Mouse (Mus musculus): Measurements from ENCODE around the gene Alpl. TPM values are rescaled to one million over a fixed set of nuclear protein-coding genes. Genes with fewer than 3 reads are reported as not detected.

The Alpl gene
- polyA plus RNA-seq, 1 experiment from 2014 or later = 4.5 TPM

GRCm38 (mm10) chr4:137722230-137722629 is 74.0 kb downstream of the Alpl start:
- peaks cover 19% of the 10 kb centered on the region for H3K27me3 ChIP-seq (replicated peaks)

GRCm38 (mm10) chr4:137721563-137721962 is 74.6 kb downstream of the Alpl start:
- 90% methylated on average over 15 of the region's 15 CpGs for WGBS
- Histone ChIP-seq H3K9ac (no peak overlapping the region), H3K4me2 (replicated peaks) (no peak overlapping the region), H3K27me3 (replicated peaks) (peaks cover 25% of the 10 kb centered on the region), H3K4me3 (no peak overlapping the region), H3K27ac (no peak overlapping the region), H3K36me3 (no peaks in the 10 kb centered on the region), H3K4me1 (peaks cover 22% of the 10 kb centered on the region), H3K9me3 (no peaks in the 10 kb centered on the region)
- no peak for ATAC-seq (ENCODE audit: low FRiP score, low read depth)

More at GRCm38 (mm10) chr4:137722230-137722629, 74.0 kb downstream of the Alpl start:
- no peak for ATAC-seq (ENCODE audit: low FRiP score, low read depth)
- Histone ChIP-seq H3K9me3 (no peaks in the 10 kb centered on the region), H3K4me1 (peaks cover 28% of the 10 kb centered on the region), H3K27ac (no peak overlapping the region), H3K4me2 (replicated peaks) (no peak overlapping the region), H3K4me3 (no peak overlapping the region), H3K36me3 (no peaks in the 10 kb centered on the region), H3K9ac (no peak overlapping the region)
- WGBS = 93% methylated on average over 3 of the region's 3 CpGs

- Histone ChIP-seq H3K9ac (0 out of 2 replicates have a peak overlapping the region, but pooled peaks have one; percentile 33), H3K4me2 (replicated peaks) (peak overlapping the region; percentile 35), H3K36me3 (no peaks in the 10 kb centered on the region), H3K9me3 (no peaks in the 10 kb centered on the region), H3K27me3 (replicated peaks) (peaks cover 28% of the 10 kb centered on the region), H3K27ac (0 out of 2 replicates have a peak overlapping the region, but pooled peaks have one; percentile 17), H3K4me3 (no peak overlapping the region), H3K4me1 (peaks cover 22% of the 10 kb centered on the region)
- 32% methylated on average over 15 of the region's 15 CpGs for WGBS
- ATAC-seq (ENCODE audit: low FRiP score, low read depth) = 0 out of 2 replicates have a peak, but pooled peaks have one; percentile 43
These were observed 76.7 kb downstream of the Alpl start for GRCm38 (mm10) chr4:137719378-137720077.

- peaks cover 11% of the 10 kb centered on the region for H3K27me3 ChIP-seq (replicated peaks)
- WGBS = 75% methylated on average over 15 of the region's 15 CpGs
- H3K4me1 ChIP-seq = peaks cover 15% of the 10 kb centered on the region
- H3K4me3 ChIP-seq = no peak overlapping the region
- H3K9me3 ChIP-seq = no peaks in the 10 kb centered on the region
- H3K27ac ChIP-seq = no peak overlapping the region
- no peak overlapping the region for H3K4me2 ChIP-seq (replicated peaks)
- H3K9ac ChIP-seq = 0 out of 2 replicates have a peak overlapping the region, but pooled peaks have one; percentile 21
- ATAC-seq (ENCODE audit: low FRiP score, low read depth) = no peak
- H3K36me3 ChIP-seq = no peaks in the 10 kb centered on the region
These were observed 78.5 kb downstream of the Alpl start for GRCm38 (mm10) chr4:137717671-137718070.

GRCm38 (mm10) chr4:137717005-137717404 is 79.2 kb downstream of the Alpl start:
- Histone ChIP-seq H3K36me3 (no peaks in the 10 kb centered on the region), H3K4me2 (replicated peaks) (no peak overlapping the region), H3K9me3 (no peaks in the 10 kb centered on the region), H3K4me3 (no peak overlapping the region), H3K27ac (no peak overlapping the region), H3K4me1 (peaks cover 15% of the 10 kb centered on the region), H3K27me3 (replicated peaks) (peaks cover 11% of the 10 kb centered on the region), H3K9ac (no peak overlapping the region)
- no peak for ATAC-seq (ENCODE audit: low FRiP score, low read depth)
- 67% methylated on average over 7 of the region's 7 CpGs for WGBS

- H3K36me3 ChIP-seq = no peaks in the 10 kb centered on the region
- no peak for ATAC-seq (ENCODE audit: low FRiP score, low read depth)
- H3K9me3 ChIP-seq = no peaks in the 10 kb centered on the region
- H3K27ac ChIP-seq = no peak overlapping the region
- peaks cover 9% of the 10 kb centered on the region for H3K4me1 ChIP-seq
- H3K27me3 ChIP-seq (replicated peaks) = peaks cover 14% of the 10 kb centered on the region
- H3K4me2 ChIP-seq (replicated peaks) = no peak overlapping the region
- no peak overlapping the region for H3K4me3 ChIP-seq
- H3K9ac ChIP-seq = no peak overlapping the region
- WGBS = 30% methylated on average over 8 of the region's 8 CpGs
These were observed 82.1 kb downstream of the Alpl start for GRCm38 (mm10) chr4:137714020-137714624.

GRCm38 (mm10) chr4:137712963-137713362 is 83.2 kb downstream of the Alpl start:
- no peaks in the 10 kb centered on the region for H3K9me3 ChIP-seq
- no peak overlapping the region for H3K4me2 ChIP-seq (replicated peaks)
- no peak overlapping the region for H3K4me3 ChIP-seq
- H3K27me3 ChIP-seq (replicated peaks) = peaks cover 20% of the 10 kb centered on the region
- H3K36me3 ChIP-seq = no peaks in the 10 kb centered on the region
- H3K27ac ChIP-seq = no peak overlapping the region
- H3K9ac ChIP-seq = no peak overlapping the region
- whole genome bisulfite sequencing = 91% methylated on average over 13 of the region's 13 CpGs
- no peak for ATAC-seq (ENCODE audit: low FRiP score, low read depth)
- H3K4me1 ChIP-seq = peaks cover 3% of the 10 kb centered on the region; the same call in 1 of the 2 replicates

- Histone ChIP-seq H3K9ac (peak overlapping the region; percentile 82), H3K27me3 (replicated peaks) (peaks cover 12% of the 10 kb centered on the region), H3K9me3 (no peaks in the 10 kb centered on the region), H3K36me3 (no peaks in the 10 kb centered on the region), H3K4me2 (replicated peaks) (peak overlapping the region; percentile 93), H3K4me3 (peak overlapping the region; percentile 62), H3K4me1 (peaks cover 28% of the 10 kb centered on the region), H3K27ac (no peak overlapping the region)
- ATAC-seq (ENCODE audit: low FRiP score, low read depth) = peak; percentile 80
- WGBS = 4% methylated on average over 51 of the region's 52 CpGs
These were observed 88.8 kb downstream of the Alpl start for GRCm38 (mm10) chr4:137707216-137707990.

GRCm38 (mm10) chr4:137706510-137706909 is 89.7 kb downstream of the Alpl start:
- H3K36me3 ChIP-seq = no peaks in the 10 kb centered on the region
- peak overlapping the region; percentile 93; the same call in 1 of the 2 replicates for H3K4me2 ChIP-seq (replicated peaks)
- H3K27me3 ChIP-seq (replicated peaks) = peaks cover 12% of the 10 kb centered on the region
- no peak; the same call in 1 of the 2 replicates for ATAC-seq (ENCODE audit: low FRiP score, low read depth)
- H3K4me3 ChIP-seq = no peak overlapping the region
- WGBS = 80% methylated on average over 7 of the region's 7 CpGs
- H3K9ac ChIP-seq = no peak overlapping the region
- peaks cover 28% of the 10 kb centered on the region for H3K4me1 ChIP-seq
- no peaks in the 10 kb centered on the region for H3K9me3 ChIP-seq
- H3K27ac ChIP-seq = no peak overlapping the region

- Histone ChIP-seq H3K36me3 (no peaks in the 10 kb centered on the region), H3K27ac (no peak overlapping the region), H3K27me3 (replicated peaks) (peaks cover 12% of the 10 kb centered on the region), H3K9ac (no peak overlapping the region), H3K4me1 (peaks cover 28% of the 10 kb centered on the region), H3K4me2 (replicated peaks) (no peak overlapping the region), H3K9me3 (no peaks in the 10 kb centered on the region), H3K4me3 (no peak overlapping the region)
- ATAC-seq (ENCODE audit: low FRiP score, low read depth) = no peak
- 83% methylated on average over 5 of the region's 5 CpGs for WGBS
These were observed 90.8 kb downstream of the Alpl start for GRCm38 (mm10) chr4:137705379-137705778.

- H3K27ac ChIP-seq = no peak overlapping the region
- H3K4me1 ChIP-seq = peaks cover 30% of the 10 kb centered on the region
- no peak for ATAC-seq (ENCODE audit: low FRiP score, low read depth)
- WGBS = 50% methylated on average over 2 of the region's 2 CpGs
- H3K9ac ChIP-seq = no peak overlapping the region
- no peaks in the 10 kb centered on the region for H3K9me3 ChIP-seq
- no peak overlapping the region for H3K4me2 ChIP-seq (replicated peaks)
- H3K27me3 ChIP-seq (replicated peaks) = peaks cover 12% of the 10 kb centered on the region
- no peak overlapping the region for H3K4me3 ChIP-seq
- H3K36me3 ChIP-seq = no peaks in the 10 kb centered on the region
These were observed 91.6 kb downstream of the Alpl start for GRCm38 (mm10) chr4:137704561-137704960.

- ATAC-seq (ENCODE audit: low FRiP score, low read depth) = no peak
- Histone ChIP-seq H3K27me3 (replicated peaks) (peaks cover 2% of the 10 kb centered on the region; the same call in 1 of the 2 replicates), H3K4me3 (no peak overlapping the region), H3K4me1 (peaks cover 30% of the 10 kb centered on the region), H3K9me3 (no peaks in the 10 kb centered on the region), H3K27ac (no peak overlapping the region), H3K9ac (no peak overlapping the region), H3K4me2 (replicated peaks) (no peak overlapping the region), H3K36me3 (no peaks in the 10 kb centered on the region)
- WGBS = 89% methylated on average over 5 of the region's 5 CpGs
These were observed 93.1 kb downstream of the Alpl start for GRCm38 (mm10) chr4:137703077-137703476.
